Mouse (Mus musculus) cerebellum, adult 18-20 months (tissue): ENCODE results near the gene Cmip.
A peak's percentile ranks its signal among the peaks of the same experiment; 100 is the strongest.

Experiments
- DNase-seq, 2 experiments: peaks; one replicate each; pipeline ENCODE4 v3.0.0; 2021

The Cmip gene

DNA sequence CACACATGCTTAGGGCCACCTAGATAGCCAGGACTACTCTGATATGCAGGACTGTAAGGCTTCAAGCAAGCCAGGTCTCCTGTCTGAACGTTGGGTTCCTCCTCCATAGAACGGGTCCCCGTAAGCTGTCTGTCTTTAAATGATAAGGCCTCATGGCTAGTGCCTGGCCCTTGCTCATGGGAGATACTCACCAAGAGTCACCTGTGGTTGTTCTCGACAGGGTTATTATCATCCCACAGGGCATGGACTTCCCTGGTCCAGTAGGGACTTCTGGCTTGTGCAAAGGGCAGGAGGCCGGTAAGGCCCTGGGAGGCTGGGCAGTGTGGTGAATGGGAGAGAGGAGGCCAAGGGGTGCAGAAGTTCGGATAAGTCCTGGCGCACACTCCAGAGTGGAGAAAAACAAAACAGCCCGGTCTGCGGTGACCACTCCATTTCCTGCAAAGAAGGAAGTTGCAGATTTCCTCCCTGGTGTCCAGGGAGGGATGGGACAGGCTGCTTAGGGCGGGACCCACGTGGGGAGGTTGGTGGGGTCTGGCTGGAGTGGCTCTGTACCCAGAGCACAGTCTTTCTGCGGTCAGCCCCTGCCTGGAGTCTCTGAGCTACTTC, 41.2 kb downstream of the Cmip start:
- no peak for DNase-seq

DNA sequence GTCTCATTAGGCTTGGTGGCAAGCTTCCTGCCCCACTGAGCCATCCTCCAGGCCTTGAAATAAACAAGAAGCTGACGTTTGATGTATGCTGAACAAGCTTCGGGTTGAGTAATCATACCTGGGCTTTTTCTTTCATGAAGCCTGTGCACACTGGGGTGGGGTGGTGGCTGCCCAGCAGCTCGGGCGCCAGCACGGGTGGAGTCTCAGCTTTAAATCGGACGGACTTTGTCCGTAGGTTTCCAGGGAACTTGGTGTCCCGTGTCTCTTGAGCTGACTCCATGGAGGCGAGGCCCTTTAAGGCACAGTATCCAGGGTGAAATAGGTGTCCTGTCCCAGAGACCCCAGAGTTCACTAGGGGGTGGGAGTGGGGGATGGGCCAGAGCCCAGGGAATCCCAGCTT, 42.3 kb downstream of the Cmip start:
- no peak for DNase-seq

DNA sequence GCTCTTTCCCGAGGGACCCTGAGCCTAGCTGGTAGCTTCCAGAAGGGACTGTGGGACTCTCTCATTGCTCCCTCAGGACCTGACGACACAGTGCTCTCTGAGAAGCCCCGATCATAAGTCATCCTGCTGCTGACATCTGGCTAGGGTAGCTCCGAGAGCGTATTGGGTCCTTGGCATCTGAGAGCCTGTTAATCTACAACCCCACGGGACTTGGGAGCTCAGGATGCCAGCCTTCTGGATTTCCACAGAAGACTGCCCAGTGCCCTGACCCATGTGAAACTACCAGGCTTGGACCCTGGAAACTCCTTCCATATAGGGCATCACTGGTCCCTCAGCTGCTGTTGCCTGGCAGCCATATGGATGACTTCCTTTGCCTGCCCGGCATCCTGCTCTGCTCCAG, 43.3 kb downstream of the Cmip start:
- DNase-seq: no peak

DNA sequence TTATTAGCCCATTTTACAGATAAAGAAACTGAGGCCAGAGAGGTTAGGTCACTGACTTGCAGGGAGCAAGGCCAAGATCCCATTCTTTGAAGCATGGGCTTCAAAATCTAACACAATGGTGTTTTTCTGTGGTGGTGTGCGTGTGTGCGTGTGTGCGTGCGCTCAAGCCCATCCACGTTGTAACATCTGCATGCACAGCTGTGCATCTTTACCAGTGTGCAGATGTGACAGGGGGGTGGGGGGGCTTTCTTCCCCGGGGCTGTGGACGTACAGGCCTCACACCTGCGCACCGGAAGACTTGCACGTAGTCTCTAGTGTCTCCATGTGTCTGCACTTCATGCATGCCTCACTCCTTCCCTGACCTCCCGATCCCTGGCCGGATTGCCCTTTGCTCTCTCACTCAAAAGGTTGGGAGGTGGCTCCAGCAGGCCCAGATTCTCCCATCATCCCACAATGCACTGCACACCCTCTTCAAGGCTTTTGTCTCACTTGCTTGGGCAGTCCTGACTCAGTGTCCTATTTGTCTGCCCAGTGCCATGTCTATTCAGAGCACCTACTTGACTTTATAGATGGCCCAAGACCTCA, 44.7 kb downstream of the Cmip start:
- no peak for DNase-seq

DNA sequence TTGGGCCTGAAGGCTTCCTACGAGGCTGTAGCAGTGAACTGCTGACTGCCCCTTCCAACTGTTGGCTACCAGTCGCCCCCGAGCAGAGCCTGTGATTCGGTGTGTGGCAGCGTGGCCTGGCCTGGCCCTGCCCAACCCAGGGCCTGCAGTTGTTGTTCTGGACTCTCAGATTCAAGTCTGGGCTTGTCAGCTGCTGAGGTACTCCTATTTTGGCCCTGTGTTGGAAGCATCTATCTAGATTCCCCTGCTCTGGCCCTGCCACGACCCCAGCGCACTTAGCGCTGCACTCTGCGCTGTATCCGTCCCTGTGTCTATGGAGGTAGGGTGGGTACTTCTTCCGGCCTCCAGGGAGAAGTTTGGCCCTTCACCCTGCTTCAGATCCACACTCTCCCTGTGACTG, 45.2 kb downstream of the Cmip start:
- no peak for DNase-seq

DNA sequence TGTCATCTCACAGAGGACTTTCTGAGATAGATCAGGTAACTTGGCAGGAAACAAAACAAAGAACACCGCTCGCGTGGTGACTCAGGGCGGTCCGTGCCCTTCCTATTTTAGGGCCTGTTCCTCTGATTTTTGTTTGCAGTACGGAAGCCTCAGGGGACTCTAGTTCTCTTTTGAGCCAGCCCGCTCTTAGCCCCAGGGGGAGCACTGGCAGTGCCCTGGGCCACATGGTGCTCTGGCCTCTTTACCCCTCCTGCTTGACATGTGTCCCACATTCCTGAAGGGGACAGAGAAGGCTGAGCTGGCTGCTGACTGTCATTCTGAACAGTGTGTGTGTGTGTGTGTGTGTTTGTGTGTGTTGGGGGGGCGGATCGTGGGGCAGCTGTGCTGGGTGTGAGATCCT, 46.8 kb downstream of the Cmip start:
- no peak for DNase-seq

DNA sequence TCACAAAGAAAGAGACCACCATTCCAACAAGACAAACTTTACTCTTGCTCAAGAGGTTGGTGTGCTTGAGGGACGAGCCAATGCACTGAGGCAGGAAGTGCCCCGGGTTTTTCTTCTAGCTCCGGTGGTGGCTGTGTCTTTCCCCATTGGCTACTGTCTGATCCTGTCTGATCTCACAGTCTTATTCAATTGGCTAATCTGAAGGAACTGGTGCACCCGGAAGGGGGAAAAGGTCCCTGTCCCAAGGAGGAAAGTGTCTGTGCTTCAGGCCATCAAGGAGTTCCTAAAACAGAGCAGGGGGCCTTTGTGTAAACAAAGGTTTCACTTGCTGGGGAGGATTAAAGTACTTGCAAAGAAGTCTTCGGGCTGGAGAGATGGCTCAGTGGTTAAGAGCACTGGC, 48.5 kb downstream of the Cmip start:
- DNase-seq: no peak

DNA sequence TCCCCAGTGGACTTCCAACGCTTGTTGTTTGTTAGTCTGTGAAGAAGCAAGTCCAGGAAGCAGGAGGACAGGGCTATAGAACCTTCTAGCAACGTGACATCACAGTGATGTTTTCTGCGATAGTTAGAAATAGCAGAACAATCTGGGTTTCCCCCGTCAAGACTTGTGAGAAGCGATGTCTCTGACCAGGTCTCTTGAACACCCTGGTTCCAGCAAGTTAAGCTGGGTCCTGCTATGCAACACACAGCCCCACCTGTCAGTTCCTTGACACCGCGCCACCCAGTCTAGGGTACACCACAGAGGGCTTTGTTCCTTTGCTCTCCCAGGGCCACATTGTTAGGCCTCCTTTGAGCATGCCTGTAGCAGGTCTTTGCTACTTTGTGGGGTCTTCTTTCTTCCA, 49.9 kb downstream of the Cmip start:
- no peak for DNase-seq

DNA sequence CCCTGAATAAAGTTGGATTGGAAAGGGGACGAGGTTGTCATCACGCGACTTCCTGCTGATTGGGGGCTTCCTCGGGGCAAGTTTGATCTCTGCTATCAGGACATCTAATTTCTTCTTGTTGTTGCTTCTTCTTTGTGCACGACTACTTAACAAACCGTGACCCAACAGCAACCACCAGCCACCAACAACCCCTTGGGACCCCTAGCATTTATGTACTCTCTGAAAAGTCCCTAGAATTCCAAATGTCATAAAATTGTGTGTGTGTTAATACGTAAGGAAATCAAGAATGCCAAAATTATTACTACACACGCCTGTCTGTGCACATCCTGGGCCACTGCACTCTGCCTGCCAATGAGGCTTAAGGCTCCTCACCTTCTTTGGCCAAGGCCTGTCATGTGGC, 50.4 kb downstream of the Cmip start:
- DNase-seq: no peak

DNA sequence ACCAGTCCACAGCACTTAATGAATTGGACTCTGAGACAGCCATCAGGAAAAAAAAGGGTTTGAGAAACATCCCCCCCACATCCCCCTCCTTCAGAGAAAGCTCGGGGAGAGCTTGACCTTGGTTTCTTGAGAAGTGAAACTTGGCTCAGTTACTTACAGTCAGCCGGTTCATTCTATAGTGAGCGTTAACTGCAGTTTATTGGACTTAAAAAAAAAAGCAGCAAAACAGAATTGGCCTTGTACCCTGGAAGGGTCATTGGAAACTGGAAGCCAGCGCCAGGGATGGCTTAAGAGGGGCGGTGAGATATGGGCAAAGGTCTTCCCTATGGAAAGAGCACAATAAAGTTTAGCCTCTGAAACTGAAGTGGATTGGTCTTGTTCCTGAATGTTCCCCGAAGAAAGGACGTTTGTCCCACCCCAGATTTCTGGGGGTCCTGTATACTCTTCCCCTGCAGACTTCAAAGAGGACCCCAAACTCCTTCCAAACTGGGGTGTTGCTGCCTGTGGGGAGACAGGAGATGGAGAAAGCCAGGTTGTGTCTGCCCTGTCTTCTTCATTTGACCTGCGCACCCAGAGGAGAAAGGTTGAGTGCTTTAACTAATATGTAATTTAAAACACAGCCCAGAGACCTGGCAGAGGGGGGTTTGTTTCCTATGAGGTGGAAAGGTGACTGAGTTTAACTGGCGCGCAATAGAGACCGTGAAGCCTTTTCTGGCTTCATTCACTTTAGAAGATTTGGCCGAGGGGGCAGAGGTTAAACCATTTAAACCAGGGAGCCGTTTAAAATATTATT, 51.6 kb downstream of the Cmip start:
- no peak for DNase-seq

DNA sequence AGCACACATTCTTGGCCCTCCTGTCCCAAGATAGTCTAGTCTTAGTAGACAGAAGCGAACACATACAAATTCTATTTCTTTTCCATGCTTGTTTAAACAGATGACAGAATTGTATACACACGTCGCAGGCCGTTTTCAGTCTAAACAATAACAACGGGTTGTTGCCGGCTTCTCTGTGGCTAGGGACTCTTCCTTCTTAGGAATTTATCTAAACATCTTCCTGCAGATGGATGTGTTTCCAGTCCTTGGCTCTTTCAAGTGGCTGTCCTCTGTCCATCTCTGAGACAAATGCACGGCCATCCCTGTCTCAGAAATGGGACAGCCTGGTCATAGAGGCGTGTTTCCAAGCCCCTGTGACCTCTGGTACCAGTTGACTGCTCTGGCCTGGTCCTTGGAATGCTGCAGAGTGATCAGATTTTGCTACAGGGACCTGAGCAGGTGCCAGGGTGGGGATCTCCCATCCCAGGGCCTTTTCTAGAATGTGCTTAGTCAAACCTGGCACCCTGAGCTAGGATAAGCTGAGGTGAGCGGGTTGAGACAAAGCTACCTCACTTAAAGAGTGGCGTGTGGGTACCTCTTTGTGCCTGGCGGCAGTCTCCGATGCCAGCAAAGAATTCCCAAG, 52.9 kb downstream of the Cmip start:
- no peak for DNase-seq

DNA sequence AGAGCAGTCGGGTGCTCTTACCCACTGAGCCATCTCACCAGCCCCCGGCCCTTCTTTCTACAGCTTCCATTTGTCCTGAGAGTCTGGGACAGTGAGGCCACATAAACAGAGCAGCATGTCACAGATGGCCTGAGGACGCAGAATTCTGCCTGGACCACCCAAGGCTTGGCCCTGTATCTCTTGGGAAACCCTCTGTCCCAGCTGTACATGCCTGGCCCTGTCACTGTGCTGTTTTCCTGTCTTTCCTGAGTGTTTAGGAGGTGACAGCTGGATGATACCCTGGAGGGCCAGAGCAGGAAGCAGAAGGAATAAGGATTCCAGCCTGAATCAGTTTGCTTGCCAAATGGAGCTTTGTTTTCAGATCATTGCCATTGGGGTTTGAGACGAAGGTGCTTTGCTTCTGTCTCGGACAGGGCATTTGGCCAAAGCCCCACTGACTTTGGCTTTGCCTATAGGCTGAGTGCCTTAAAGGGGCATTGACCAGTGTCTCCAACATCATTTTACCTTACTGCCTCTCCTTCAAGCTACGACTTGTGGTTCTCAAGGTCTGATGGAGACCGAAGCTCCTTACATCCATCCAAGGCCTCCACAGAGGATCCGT, 54.2 kb downstream of the Cmip start:
- peak in 1 of 2 experiments; percentile 13 for DNase-seq

DNA sequence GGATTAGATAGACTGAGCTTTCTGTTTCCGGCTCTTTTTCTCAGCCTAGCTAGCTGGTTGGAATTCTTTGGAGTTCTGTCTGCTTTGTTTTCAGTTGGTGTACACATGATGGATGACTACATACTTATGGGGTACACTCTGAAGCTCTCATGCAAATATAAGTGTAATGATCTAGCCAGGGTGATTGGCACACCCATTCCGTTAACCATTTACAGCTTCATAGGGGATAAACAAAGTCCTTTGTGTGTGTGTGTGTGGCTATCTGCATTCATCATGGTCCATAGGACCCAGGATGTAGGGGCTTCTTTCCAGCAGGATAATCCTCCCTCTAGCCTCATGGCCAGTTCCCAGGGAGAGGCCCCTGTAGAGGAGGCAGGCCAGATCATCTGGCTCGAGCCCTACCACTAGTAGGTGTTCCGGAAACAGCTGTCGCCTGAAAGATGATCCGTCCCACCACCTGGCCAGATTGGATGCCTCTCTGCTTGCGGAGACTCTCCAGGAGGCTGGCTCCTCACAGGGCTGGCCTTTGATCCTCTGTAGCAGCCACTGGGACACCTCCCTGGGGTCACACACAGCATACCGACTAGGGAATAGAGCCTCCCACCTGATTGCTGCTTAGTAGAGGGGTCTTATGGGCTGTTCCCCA, 57.6 kb downstream of the Cmip start:
- no peak for DNase-seq

DNA sequence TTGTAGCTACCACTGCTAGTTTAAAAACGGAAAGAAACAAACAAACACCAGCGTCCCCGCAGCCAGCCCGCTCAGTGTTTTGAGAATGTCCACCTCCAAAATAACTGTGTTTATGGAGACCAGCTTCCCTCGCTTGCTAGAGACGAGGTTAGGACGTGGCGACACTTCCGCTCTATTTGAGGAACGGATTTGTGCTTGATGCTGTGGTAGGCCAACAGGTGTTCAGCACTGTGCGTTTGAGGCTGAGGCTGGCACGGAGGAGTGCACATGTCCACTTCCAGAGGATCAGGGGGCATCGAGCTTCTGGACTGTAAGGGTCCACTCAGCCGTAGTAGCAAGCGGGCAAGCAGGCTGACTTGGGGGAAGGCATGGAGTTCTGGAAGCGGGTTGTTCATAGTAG, 58.9 kb downstream of the Cmip start:
- no peak for DNase-seq

DNA sequence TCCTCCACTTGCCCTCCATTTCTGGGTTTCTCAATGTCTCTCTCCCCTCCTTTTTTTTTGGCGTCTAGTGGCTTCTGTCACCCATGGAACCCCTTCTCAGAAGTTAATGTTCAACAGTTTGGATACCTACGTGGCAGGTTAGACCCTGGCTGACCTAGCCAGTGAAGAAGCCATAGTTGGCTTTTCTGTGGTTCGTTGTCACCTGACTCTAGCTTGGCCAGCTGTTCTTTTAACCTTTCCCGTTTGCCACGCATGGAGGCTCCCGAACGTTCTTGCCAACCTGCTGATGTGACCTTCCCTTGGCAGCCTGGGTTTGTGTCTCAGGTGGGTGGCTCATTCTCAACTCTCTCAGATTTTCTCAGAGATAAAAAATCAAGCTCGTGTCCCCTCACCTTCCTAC, 60.6 kb downstream of the Cmip start:
- DNase-seq: no peak

DNA sequence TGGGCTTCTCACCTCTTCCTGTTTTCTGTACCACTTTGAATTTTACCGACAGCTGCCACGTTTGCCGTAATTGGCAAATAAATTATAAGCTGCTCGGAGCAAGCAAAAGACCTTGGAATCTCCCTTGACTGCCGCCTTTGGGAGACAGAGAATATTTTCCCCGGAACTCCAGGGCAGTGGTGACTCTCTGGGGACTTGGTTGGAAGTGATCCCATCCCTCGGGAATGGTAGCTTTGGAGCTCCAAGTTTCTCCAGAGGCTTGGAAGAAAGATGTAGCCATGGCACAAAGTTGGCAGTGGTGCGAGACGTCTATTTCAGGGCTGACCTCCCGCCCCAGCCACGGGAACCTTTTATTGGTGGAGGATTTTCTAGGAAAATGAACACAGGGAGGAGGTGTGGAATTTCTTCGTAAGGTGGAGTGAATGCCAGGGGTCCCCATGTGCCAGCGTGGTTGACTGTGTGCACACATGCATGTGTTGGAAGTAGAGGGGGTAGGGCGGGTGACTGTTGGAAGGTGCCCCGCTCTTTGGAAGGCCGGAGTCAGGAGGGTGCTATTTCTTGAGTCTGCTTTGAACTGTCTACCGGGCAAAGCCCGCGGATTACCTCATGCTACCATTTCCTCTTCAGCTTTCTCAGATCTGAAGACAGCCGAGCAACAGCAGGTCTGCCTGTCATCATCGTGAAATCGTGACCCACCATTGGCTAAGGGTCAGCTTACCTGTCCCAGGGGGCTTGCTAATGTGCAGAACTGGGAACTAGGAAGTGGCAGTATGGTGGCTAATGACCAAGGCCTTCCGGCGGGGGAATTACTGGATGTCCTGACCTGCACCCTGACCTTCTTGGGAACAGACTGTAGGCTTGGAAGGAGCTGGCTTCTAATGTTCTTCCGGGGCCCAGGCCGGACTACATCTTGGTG, 62.3 kb downstream of the Cmip start:
- DNase-seq: no peak

DNA sequence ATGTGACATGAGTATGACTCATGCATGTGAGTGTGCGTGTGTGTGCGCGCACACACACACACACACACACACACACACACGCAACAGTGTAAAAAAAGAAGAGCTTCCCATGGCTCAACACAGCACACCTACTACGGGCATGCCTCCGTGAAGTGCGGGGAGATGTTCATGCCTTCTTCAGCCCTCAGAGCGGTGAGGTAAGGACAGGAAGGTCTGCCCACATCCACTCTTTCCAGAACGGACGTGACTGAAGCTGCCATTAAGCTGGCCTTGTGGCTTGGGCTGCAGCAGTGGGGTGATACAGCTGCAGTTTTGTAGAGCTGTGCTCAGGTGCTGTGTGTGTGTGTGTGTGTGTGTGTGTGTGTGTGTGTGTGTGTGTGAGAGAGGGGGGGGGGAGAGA, 63.8 kb downstream of the Cmip start:
- DNase-seq: no peak

DNA sequence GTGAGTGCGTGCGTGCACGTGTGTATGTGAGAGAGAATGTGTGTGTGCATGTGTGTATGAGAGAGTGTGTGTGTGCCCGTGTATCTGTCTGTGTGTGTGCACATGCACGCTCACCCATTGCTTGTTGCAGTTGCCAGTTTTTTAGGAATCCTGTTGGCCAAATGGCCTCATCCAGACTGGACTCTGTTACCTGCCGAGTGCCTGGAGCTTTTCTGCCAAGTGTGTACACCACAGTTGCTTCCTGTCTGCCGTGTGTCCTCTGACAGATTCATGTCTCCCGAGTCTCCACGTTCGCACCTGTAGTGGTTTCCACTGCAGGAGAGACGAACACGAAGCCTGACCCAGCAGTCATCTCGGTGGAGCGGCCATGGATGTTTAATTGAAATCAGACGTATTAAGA, 64.4 kb downstream of the Cmip start:
- DNase-seq: no peak

DNA sequence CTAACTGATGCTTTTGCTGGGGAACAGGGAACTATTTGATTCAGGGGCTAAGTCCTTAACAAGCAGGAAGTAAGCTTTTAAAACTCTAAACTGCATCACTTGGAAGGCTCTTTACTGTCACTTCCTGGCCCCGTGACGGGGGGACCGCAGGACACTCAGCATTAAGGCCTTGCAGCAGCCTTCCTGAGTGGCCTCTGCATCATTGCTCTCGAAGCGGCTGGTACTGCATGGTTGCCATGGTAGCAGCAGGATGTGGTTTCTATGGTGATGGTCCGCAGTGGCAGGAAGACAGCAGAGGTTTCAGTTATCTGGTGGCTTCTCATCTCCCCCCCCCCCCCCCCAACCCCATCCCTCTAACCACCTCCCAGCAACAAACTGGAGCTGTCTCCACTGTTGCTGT, 65.2 kb downstream of the Cmip start:
- DNase-seq: no peak

DNA sequence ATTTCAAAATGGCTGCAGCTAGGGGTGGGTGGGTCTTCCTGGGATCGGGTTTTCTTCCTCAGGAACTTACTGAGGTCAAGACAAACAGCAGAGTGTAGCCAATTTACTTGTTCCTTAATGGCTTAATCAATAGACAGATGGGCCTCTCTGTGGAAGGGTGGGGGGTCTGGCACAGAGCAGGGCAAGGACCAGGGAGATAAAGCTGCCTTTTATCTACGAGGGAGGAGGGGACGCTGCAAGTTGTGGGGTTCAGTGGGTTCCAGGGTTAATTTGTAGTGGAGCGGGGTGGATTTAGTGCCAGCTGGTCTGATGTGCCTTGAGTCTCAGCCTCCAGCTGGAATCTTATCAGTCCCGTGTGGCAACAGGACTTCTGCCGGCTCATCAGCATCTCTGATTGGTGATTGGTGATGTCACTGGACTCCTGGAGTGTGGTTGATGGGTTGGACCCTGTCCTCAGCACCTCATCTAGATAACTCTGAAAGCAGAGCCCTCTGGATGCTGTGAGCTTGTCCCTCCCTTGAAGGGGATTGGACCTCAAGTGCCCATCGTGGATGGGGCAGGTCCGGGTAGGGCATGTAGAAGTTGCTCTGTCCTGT, 65.9 kb downstream of the Cmip start:
- no peak for DNase-seq

DNA sequence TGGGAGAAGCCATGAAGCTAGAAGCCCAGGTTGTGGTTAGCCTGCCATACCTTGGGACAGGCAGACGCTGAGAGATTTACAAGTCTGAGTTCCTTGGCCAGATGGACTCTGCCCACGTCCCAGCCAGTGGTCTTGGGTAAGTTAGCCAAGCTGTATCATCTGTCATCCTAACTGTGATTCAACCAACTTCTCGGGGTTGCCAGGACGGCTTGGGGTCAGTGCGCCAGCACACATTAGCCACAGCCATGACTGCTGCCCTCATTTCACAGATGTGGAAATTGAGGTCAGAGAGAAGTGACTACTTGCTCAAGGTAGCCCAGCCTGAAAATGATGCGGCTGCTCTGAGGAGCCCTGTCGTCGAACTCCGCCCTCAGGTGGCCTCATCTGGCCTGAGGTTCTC, 68.0 kb downstream of the Cmip start:
- DNase-seq: no peak

DNA sequence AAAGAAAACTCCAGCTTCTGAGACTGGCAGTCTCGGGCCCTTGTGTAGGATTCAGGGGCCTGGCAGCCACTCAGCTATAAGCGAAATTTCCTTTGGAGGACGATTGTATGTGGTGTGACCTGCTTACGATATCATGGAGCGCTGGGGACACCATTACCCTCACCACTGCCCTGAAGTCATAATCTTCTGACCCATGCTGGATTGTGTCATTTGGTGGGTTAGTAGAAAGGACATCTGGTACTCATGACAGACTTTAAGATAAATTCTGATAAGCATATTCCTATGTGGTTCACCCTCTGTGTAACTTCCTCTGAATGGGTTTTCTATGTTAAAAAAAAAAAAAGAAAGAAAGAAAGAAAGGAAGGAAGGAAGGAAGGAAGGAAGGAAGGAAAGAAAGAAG, 69.9 kb downstream of the Cmip start:
- no peak for DNase-seq
